Mouse (Mus musculus): ENCODE measurements around the gene Pef1. TPM values are rescaled to one million over a fixed set of nuclear protein-coding genes. Genes with fewer than 3 reads are reported as not detected.
A peak's percentile ranks its signal among the peaks of the same experiment; 100 is the strongest.

Pef1 gene
- total RNA-seq, 2 experiments from 2014 or later = 46.5 to 46.6 TPM

- DNase-seq (ENCODE audit: low spot score in 2 of 2) = no peak
Observed at GRCm38 (mm10) chr4:130131448-130132105, 29.2 kb downstream of the Pef1 start.

GRCm38 (mm10) chr4:130133399-130133798 is 31.0 kb downstream of the Pef1 start:
- no peak for DNase-seq (ENCODE audit: low spot score in 2 of 2)

GRCm38 (mm10) chr4:130138441-130139213 is 36.3 kb downstream of the Pef1 start:
- peak; percentile 68 to 70 for DNase-seq (ENCODE audit: low spot score in 2 of 2)

GRCm38 (mm10) chr4:130139214-130139492 is 36.8 kb downstream of the Pef1 start, which contains the start of gene Hcrtr1:
Hcrtr1 (minus strand) TSS chr4:130139359.
- no peak for DNase-seq (ENCODE audit: low spot score in 2 of 2)

- peak; percentile 62 for DNase-seq (ENCODE audit: low spot score in 2 of 2)
Observed at GRCm38 (mm10) chr4:130140992-130141402, 38.6 kb downstream of the Pef1 start.

- no peak for DNase-seq (ENCODE audit: low spot score in 2 of 2)
Observed at GRCm38 (mm10) chr4:130141786-130142185, 39.4 kb downstream of the Pef1 start.

GRCm38 (mm10) chr4:130148405-130148804 is 46.0 kb downstream of the Pef1 start:
- DNase-seq (ENCODE audit: low spot score in 2 of 2) = no peak

- DNase-seq (ENCODE audit: low spot score in 2 of 2) = no peak
Observed at GRCm38 (mm10) chr4:130154250-130154649, 51.9 kb downstream of the Pef1 start.

- no peak for DNase-seq (ENCODE audit: low spot score in 2 of 2)
Observed at GRCm38 (mm10) chr4:130156812-130157371, 54.5 kb downstream of the Pef1 start.

- no peak for DNase-seq (ENCODE audit: low spot score in 2 of 2)
Observed at GRCm38 (mm10) chr4:130161349-130161748, 59.0 kb downstream of the Pef1 start.

- DNase-seq (ENCODE audit: low spot score in 2 of 2) = no peak
Observed at GRCm38 (mm10) chr4:130163391-130163861, 61.1 kb downstream of the Pef1 start.

GRCm38 (mm10) chr4:130164121-130164520 is 61.8 kb downstream of the Pef1 start:
- no peak for DNase-seq (ENCODE audit: low spot score in 2 of 2)

GRCm38 (mm10) chr4:130166061-130166460 is 63.7 kb downstream of the Pef1 start:
- DNase-seq (ENCODE audit: low spot score in 2 of 2) = no peak

GRCm38 (mm10) chr4:130166592-130166991 is 64.2 kb downstream of the Pef1 start:
- DNase-seq (ENCODE audit: low spot score in 2 of 2) = no peak

GRCm38 (mm10) chr4:130167321-130167720 is 65.0 kb downstream of the Pef1 start:
- no peak for DNase-seq (ENCODE audit: low spot score in 2 of 2)

GRCm38 (mm10) chr4:130167814-130168213 is 65.5 kb downstream of the Pef1 start:
- DNase-seq (ENCODE audit: low spot score in 2 of 2) = no peak

GRCm38 (mm10) chr4:130168280-130169183 is 66.2 kb downstream of the Pef1 start:
- no peak for DNase-seq (ENCODE audit: low spot score in 2 of 2)

- DNase-seq (ENCODE audit: low spot score in 2 of 2) = no peak
Observed at GRCm38 (mm10) chr4:130169411-130169971, 67.1 kb downstream of the Pef1 start.

- no peak for DNase-seq (ENCODE audit: low spot score in 2 of 2)
Observed at GRCm38 (mm10) chr4:130170362-130170761, 68.0 kb downstream of the Pef1 start.

- DNase-seq (ENCODE audit: low spot score in 2 of 2) = no peak
Observed at GRCm38 (mm10) chr4:130171951-130172765, 69.8 kb downstream of the Pef1 start.
